Mouse (Mus musculus): Measurements from ENCODE around the gene Gjb4. TPM values are rescaled to one million over a fixed set of nuclear protein-coding genes. Genes with fewer than 3 reads are reported as not detected.

Gjb4 gene
- polyA plus RNA-seq, 1 experiment from 2014 or later = not detected

- no peak for ATAC-seq (ENCODE audit: low FRiP score, low read depth)
- Histone ChIP-seq H3K27ac (no peak overlapping the region), H3K4me2 (replicated peaks) (no peak overlapping the region), H3K9ac (no peak overlapping the region), H3K27me3 (replicated peaks) (peaks cover 12% of the 10 kb centered on the region), H3K4me1 (no peaks in the 10 kb centered on the region), H3K9me3 (no peaks in the 10 kb centered on the region), H3K36me3 (no peaks in the 10 kb centered on the region), H3K4me3 (no peak overlapping the region)
- WGBS = 82% methylated on average over 5 of the region's 5 CpGs
Measured at GRCm38 (mm10) chr4:127337668-127338067, 16.2 kb downstream of the Gjb4 start.

GRCm38 (mm10) chr4:127334870-127335504 is 18.9 kb downstream of the Gjb4 start:
- ATAC-seq (ENCODE audit: low FRiP score, low read depth) = no peak

GRCm38 (mm10) chr4:127331171-127331570 is 22.7 kb downstream of the Gjb4 start:
- 16% methylated on average over 13 of the region's 13 CpGs for WGBS
- peaks cover 67% of the 10 kb centered on the region for H3K27me3 ChIP-seq (replicated peaks)
- no peak overlapping the region for H3K27ac ChIP-seq
- no peak overlapping the region for H3K4me3 ChIP-seq
- H3K9me3 ChIP-seq = no peaks in the 10 kb centered on the region
- peak overlapping the region; percentile 48; the same call in 1 of the 2 replicates for H3K4me2 ChIP-seq (replicated peaks)
- H3K4me1 ChIP-seq = peaks cover 18% of the 10 kb centered on the region
- H3K9ac ChIP-seq = no peak overlapping the region
- ATAC-seq (ENCODE audit: low FRiP score, low read depth) = no peak
- no peaks in the 10 kb centered on the region for H3K36me3 ChIP-seq

More at GRCm38 (mm10) chr4:127334870-127335504, 18.9 kb downstream of the Gjb4 start:
- no peak overlapping the region for H3K4me3 ChIP-seq
- WGBS = 43% methylated on average over 5 of the region's 5 CpGs
- H3K36me3 ChIP-seq = no peaks in the 10 kb centered on the region
- H3K27ac ChIP-seq = no peak overlapping the region
- peaks cover 15% of the 10 kb centered on the region for H3K4me1 ChIP-seq
- H3K4me2 ChIP-seq (replicated peaks) = no peak overlapping the region
- H3K9ac ChIP-seq = no peak overlapping the region
- H3K27me3 ChIP-seq (replicated peaks) = peaks cover 36% of the 10 kb centered on the region
- H3K9me3 ChIP-seq = no peaks in the 10 kb centered on the region

DNA sequence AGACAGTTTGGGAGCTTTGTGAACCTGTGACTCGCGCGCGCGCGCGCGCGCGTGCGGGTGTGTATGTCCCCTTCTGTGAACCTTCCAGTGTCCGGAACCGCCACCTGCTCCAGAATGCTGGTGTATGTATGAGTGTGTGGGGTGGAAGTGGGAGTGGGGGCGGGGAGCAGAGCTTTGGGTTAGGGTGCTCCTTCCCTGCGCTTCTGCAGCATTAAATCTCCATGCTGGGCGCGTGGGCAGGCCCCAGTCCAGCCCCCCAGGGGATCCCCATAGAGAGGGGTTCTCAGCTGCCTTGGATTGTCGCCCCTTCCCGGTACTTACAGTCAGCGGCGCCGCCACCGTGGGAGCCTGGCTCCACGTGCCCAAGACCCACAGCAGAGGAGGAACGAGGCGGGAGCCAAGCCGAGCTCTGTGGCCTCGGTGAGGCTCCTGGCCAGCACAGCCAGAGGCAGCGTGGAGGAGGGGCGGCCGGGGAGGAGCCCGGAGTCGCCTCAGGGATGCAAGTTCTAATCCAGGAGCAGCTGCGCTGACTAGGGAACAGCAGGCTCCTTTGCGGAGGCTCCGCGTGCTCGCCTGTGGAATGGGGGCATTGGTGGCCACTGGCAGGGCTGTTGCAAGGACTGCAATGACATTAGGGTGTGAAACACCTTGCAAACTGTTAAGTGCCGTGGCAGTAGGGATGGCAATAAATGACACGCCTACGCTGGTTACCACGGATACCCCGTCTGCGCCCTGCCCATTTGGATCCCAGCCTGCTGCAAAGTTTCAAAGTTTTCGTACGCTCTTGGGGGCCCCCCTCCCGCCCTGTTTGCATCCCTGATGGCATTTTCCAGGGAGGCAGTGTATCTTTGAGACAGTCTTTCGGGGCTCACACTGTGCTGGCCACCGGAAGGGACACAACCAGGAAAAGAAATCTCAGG is 23.4 kb downstream of the Gjb4 start, which contains the start of gene Gjb3:
TSS of gene Gjb3 (minus strand) at position 664 of the 920 bp plus-strand sequence.
- Histone ChIP-seq H3K4me3 (peak within 1 kb of the TSS; percentile 16), H3K9me3 (no peaks in the 10 kb centered on the region), H3K4me2 (replicated peaks) (peak within 1 kb of the TSS; percentile 48), H3K36me3 (no peaks in the 10 kb centered on the region), H3K27ac (no peak within 1 kb of the TSS), H3K4me1 (peaks cover 18% of the 10 kb centered on the region), H3K27me3 (replicated peaks) (peaks cover 74% of the 10 kb centered on the region), H3K9ac (no peak within 1 kb of the TSS)
- ATAC-seq (ENCODE audit: low FRiP score, low read depth) = no peak
- 2% methylated on average over 49 of the region's 49 CpGs for WGBS

DNA sequence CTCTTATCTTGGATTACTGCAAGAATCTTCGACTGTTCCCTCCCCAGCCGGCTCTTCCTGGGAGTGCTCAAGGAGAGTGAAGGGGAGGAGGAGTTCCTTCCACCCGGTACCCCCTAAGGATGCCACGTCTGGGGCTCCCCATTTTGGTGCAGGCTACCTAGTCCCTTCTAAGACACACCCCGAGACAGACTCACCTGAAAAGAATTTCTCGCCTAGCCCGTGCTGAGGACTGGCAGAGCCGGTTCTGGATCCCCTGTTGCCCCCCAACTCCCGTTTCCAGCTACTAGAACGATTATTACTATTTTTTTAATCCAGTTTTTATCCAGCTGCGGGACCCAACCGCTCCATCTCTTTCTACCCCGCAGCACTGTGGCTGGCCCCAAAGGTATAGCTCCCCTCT is 24.1 kb downstream of the Gjb4 start:
- no peaks in the 10 kb centered on the region for H3K9me3 ChIP-seq
- 2% methylated on average over 13 of the region's 13 CpGs for WGBS
- H3K4me1 ChIP-seq = peaks cover 18% of the 10 kb centered on the region
- ATAC-seq (ENCODE audit: low FRiP score, low read depth) = no peak
- no peak overlapping the region for H3K27ac ChIP-seq
- H3K36me3 ChIP-seq = no peaks in the 10 kb centered on the region
- no peak overlapping the region for H3K4me3 ChIP-seq
- peak overlapping the region; percentile 48 for H3K4me2 ChIP-seq (replicated peaks)
- H3K9ac ChIP-seq = no peak overlapping the region
- H3K27me3 ChIP-seq (replicated peaks) = peaks cover 76% of the 10 kb centered on the region

GRCm38 (mm10) chr4:127329046-127329445 is 24.8 kb downstream of the Gjb4 start:
- Histone ChIP-seq H3K4me3 (no peak overlapping the region), H3K9ac (no peak overlapping the region), H3K27ac (no peak overlapping the region), H3K36me3 (no peaks in the 10 kb centered on the region), H3K27me3 (replicated peaks) (peaks cover 70% of the 10 kb centered on the region), H3K4me2 (replicated peaks) (no peak overlapping the region), H3K4me1 (peaks cover 18% of the 10 kb centered on the region), H3K9me3 (no peaks in the 10 kb centered on the region)
- 9% methylated on average over 3 of the region's 3 CpGs for WGBS
- ATAC-seq (ENCODE audit: low FRiP score, low read depth) = no peak

- Histone ChIP-seq H3K4me2 (replicated peaks) (no peak overlapping the region), H3K4me3 (no peak overlapping the region), H3K27me3 (replicated peaks) (peaks cover 68% of the 10 kb centered on the region), H3K9ac (no peak overlapping the region), H3K9me3 (no peaks in the 10 kb centered on the region), H3K36me3 (no peaks in the 10 kb centered on the region), H3K27ac (no peak overlapping the region), H3K4me1 (peaks cover 18% of the 10 kb centered on the region)
- no peak for ATAC-seq (ENCODE audit: low FRiP score, low read depth)
- WGBS = 64% methylated on average over 7 of the region's 7 CpGs
Measured at GRCm38 (mm10) chr4:127328378-127328777, 25.5 kb downstream of the Gjb4 start.

GRCm38 (mm10) chr4:127327749-127328148 is 26.1 kb downstream of the Gjb4 start:
- H3K4me3 ChIP-seq = no peak overlapping the region
- H3K36me3 ChIP-seq = no peaks in the 10 kb centered on the region
- no peaks in the 10 kb centered on the region for H3K9me3 ChIP-seq
- H3K4me1 ChIP-seq = peaks cover 18% of the 10 kb centered on the region
- WGBS = 80% methylated on average over 6 of the region's 6 CpGs
- no peak overlapping the region for H3K4me2 ChIP-seq (replicated peaks)
- H3K27ac ChIP-seq = no peak overlapping the region
- H3K27me3 ChIP-seq (replicated peaks) = peaks cover 66% of the 10 kb centered on the region
- H3K9ac ChIP-seq = no peak overlapping the region
- ATAC-seq (ENCODE audit: low FRiP score, low read depth) = no peak

- H3K27me3 ChIP-seq (replicated peaks) = peaks cover 62% of the 10 kb centered on the region
- ATAC-seq (ENCODE audit: low FRiP score, low read depth) = no peak
- H3K4me1 ChIP-seq = peaks cover 18% of the 10 kb centered on the region
Measured at GRCm38 (mm10) chr4:127327258-127327657, 26.6 kb downstream of the Gjb4 start.

GRCm38 (mm10) chr4:127325276-127325675 is 28.6 kb downstream of the Gjb4 start:
- no peak overlapping the region for H3K27ac ChIP-seq
- H3K36me3 ChIP-seq = no peaks in the 10 kb centered on the region
- no peak for ATAC-seq (ENCODE audit: low FRiP score, low read depth)
- WGBS = 91% methylated on average over 5 of the region's 5 CpGs
- H3K4me1 ChIP-seq = peaks cover 6% of the 10 kb centered on the region
- H3K9ac ChIP-seq = no peak overlapping the region
- H3K4me3 ChIP-seq = no peak overlapping the region
- peaks cover 44% of the 10 kb centered on the region for H3K27me3 ChIP-seq (replicated peaks)
- H3K4me2 ChIP-seq (replicated peaks) = no peak overlapping the region
- H3K9me3 ChIP-seq = no peaks in the 10 kb centered on the region

More at GRCm38 (mm10) chr4:127327258-127327657, 26.6 kb downstream of the Gjb4 start:
- Histone ChIP-seq H3K4me2 (replicated peaks) (no peak overlapping the region), H3K9me3 (no peaks in the 10 kb centered on the region), H3K36me3 (no peaks in the 10 kb centered on the region), H3K27ac (no peak overlapping the region), H3K9ac (no peak overlapping the region), H3K4me3 (no peak overlapping the region)
- 69% methylated on average over 7 of the region's 7 CpGs for WGBS

- no peaks in the 10 kb centered on the region for H3K36me3 ChIP-seq
- H3K4me1 ChIP-seq = 0 out of 2 replicates have a peak, but pooled peaks cover under 1% of the 10 kb centered on the region
- peaks cover 38% of the 10 kb centered on the region for H3K27me3 ChIP-seq (replicated peaks)
- peak; percentile 66 for ATAC-seq (ENCODE audit: low FRiP score, low read depth)
- 5% methylated on average over 6 of the region's 6 CpGs for WGBS
- no peak overlapping the region for H3K9ac ChIP-seq
- no peak overlapping the region for H3K4me2 ChIP-seq (replicated peaks)
- no peak overlapping the region for H3K27ac ChIP-seq
- H3K4me3 ChIP-seq = no peak overlapping the region
- H3K9me3 ChIP-seq = no peaks in the 10 kb centered on the region
Measured at GRCm38 (mm10) chr4:127324759-127325158, 29.1 kb downstream of the Gjb4 start.

DNA sequence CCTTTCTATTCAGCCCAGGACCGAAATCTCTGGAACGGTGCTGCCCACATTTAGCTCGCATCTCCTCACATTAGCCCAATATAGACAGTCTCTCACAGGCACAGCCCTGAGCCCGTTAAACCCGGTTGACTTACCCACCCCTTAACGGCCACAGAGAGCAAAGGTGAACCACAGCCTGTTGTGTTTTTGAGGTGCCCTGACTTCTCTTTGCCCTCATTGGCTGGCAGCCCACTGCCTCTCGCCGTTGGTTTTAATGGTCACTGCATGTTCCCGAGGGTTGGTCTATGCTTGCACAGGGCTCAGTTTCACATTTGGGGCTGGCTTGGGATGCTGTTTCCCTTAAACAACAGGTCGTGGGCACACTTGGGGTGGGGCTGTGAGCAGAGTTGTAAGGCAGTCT is 29.6 kb downstream of the Gjb4 start:
- WGBS = 80% methylated on average over 10 of the region's 10 CpGs
- ATAC-seq (ENCODE audit: low FRiP score, low read depth) = peak; percentile 29; the same call in 1 of the 2 replicates
- Histone ChIP-seq H3K9ac (no peak overlapping the region), H3K27ac (no peak overlapping the region), H3K4me2 (replicated peaks) (no peak overlapping the region), H3K27me3 (replicated peaks) (peaks cover 34% of the 10 kb centered on the region), H3K4me3 (no peak overlapping the region), H3K9me3 (no peaks in the 10 kb centered on the region), H3K36me3 (no peaks in the 10 kb centered on the region), H3K4me1 (no peaks in the 10 kb centered on the region)

All from neural tube, embryonic 12.5 days (tissue).